Mouse (Mus musculus): ENCODE measurements around the gene Tnrc18.

- TF ChIP-seq CTCF (conservative IDR thresholded peaks at IDR 0.05; ENCODE audit: low read length) (no peak), POU5F1 (IDR thresholded peaks at IDR 0.05; ENCODE audit: borderline replicate concordance, low read length) (no peak), NANOG (IDR thresholded peaks at IDR 0.05; ENCODE audit: borderline replicate concordance, low read length) (no peak)
These were observed 3.7 kb downstream of the Tnrc18 start for GRCm38 (mm10) chr5:142813722-142814111.

All from E14TG2a.4 (cell line).